Mouse (Mus musculus) midbrain, embryonic 15.5 days (tissue): Measurements from ENCODE around the gene Tmbim4. TPM values are rescaled to one million over a fixed set of nuclear protein-coding genes. Genes with fewer than 3 reads are reported as not detected.
A peak's percentile ranks its signal among the peaks of the same experiment; 100 is the strongest.

Experiments used
- ATAC-seq: fragments of 200-750 bp; cut with Nextera tagmentation; replicated peaks from 2 replicates; pipeline ENCODE4 v1.8.0; 2017; ENCODE audit warnings: moderate TSS enrichment
- H3K27ac ChIP-seq: fragments of 300-500 bp; sonication (generic); 2 replicates; pipeline ENCODE4 v1.5.1; 2015; ENCODE audit warnings: mild to moderate bottlenecking, inconsistent platforms
- H3K27me3 ChIP-seq: fragments of 300-500 bp; sonication (generic); replicated peaks from 2 replicates; pipeline ENCODE4 v1.6.1; 2015; ENCODE audit warnings: inconsistent platforms
- H3K36me3 ChIP-seq: fragments of 300-500 bp; sonication (generic); replicated peaks from 2 replicates; pipeline ENCODE4 v1.6.1; 2015; ENCODE audit warnings: inconsistent platforms
- H3K4me1 ChIP-seq: fragments of 300-500 bp; sonication (generic); 2 replicates; pipeline ENCODE4 v1.6.1; 2015; ENCODE audit warnings: inconsistent platforms
- H3K4me2 ChIP-seq: fragments of 300-500 bp; sonication (generic); 2 replicates; pipeline ENCODE4 v1.6.1; 2015; ENCODE audit warnings: inconsistent platforms, mild to moderate bottlenecking, moderate library complexity
- H3K4me3 ChIP-seq: fragments of 300-500 bp; sonication (generic); 2 replicates; pipeline ENCODE4 v1.5.1; 2015; ENCODE audit warnings: mild to moderate bottlenecking, inconsistent platforms
- H3K9ac ChIP-seq: fragments of 300-500 bp; sonication (generic); 2 replicates; pipeline ENCODE4 v1.6.1; 2015; ENCODE audit warnings: mild to moderate bottlenecking, inconsistent platforms
- H3K9me3 ChIP-seq: fragments of 300-500 bp; sonication (generic); 2 replicates; pipeline ENCODE4 v1.6.1; 2016; ENCODE audit warnings: inconsistent platforms
- WGBS: fragments of 180-500 bp; shearing (Covaris S2); methylation state at CpG from one replicate; pipeline ENCODE4 v1.1.7; 2015; ENCODE audit warnings: mixed read lengths; 5-methylcytosine and 5-hydroxymethylcytosine counted together
- polyA plus RNA-seq: library from polyadenylated mRNA; unstranded; fragments of >200 nt; fragmentation: Nextera tagmentation; extraction: Ambion mirVana; gene quantifications from 2 replicates; pipeline ENCODE4 v1.2.1, GENCODE M21; 2015

Tmbim4 gene
- polyA plus RNA-seq, 1 experiment from 2014 or later = 90.2 TPM

DNA sequence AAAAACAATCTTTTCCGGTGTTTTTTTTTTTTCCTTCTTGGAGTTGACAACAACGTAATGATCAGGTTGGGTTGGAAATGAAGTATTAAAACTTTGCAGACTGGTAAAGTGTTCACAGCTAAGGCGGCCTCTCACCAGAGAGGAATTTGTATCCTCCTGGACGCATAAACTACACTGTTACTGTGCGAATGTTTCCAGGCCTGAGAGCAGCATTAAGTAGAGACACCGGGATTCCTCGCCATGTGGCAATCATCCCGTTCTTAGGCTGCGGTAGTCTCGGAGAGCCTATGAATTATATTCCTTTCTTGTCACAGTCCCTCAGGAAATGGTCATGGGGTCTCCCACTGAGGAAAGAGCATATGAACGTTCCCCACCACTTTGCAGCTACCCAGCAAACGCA is 66.4 kb downstream of the Tmbim4 start:
- Histone ChIP-seq H3K4me3 (no peak overlapping the region), H3K27me3 (no peaks in the 10 kb centered on the region), H3K36me3 (no peaks in the 10 kb centered on the region), H3K4me1 (peaks cover 14% of the 10 kb centered on the region), H3K27ac (no peak overlapping the region), H3K9me3 (no peaks in the 10 kb centered on the region), H3K4me2 (no peak overlapping the region), H3K9ac (no peak overlapping the region)
- WGBS = 83% methylated on average over 12 of the region's 12 CpGs
- no peak for ATAC-seq

DNA sequence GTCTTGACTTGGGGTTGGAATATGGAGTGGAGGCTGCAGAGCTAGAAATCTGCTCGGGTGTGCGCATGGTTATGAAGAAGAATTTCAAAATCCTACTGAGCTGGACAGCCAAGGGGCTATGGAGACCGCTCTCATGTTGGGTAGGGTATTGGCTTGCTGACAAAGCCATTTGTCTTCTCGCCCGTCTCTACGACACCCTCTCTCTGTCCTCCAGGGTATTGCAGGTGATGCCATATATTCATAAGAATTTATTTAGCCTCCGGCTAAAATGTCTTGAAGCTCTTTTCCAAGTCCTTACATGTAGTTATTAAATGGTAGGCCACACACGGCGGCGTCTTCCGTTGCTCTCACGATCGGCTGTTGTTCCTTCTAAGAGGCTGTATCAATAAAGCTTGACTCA is 68.6 kb downstream of the Tmbim4 start:
- no peak overlapping the region for H3K4me3 ChIP-seq
- no peak overlapping the region for H3K4me2 ChIP-seq
- H3K4me1 ChIP-seq = peaks cover 17% of the 10 kb centered on the region
- H3K27ac ChIP-seq = no peak overlapping the region
- H3K9ac ChIP-seq = no peak overlapping the region
- no peaks in the 10 kb centered on the region; the same call in 1 of the 2 replicates for H3K27me3 ChIP-seq
- WGBS = 98% methylated on average over 13 of the region's 13 CpGs
- H3K36me3 ChIP-seq = no peaks in the 10 kb centered on the region
- ATAC-seq = no peak
- no peaks in the 10 kb centered on the region for H3K9me3 ChIP-seq

DNA sequence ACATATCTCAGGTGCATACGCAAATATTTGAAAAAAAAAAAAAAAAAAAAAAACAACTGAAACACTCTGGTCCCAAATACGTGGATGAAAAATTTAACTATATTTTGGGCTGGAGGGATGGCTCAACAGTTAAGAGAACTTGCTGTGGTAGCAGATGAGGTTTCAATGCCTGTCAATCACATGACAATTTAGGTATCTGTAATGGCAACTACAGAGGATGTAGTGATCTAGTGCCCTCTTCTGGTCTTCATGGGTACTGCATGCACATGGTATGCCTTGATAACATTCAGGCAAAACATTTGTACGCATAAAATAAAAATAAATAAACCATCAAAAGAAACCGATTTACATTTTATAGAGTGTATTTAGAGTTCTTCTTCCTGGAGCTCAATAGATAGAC is 69.4 kb downstream of the Tmbim4 start:
- no peaks in the 10 kb centered on the region for H3K9me3 ChIP-seq
- ATAC-seq = no peak
- no peak overlapping the region for H3K27ac ChIP-seq
- H3K36me3 ChIP-seq = no peaks in the 10 kb centered on the region
- no peak overlapping the region for H3K9ac ChIP-seq
- H3K27me3 ChIP-seq = no peaks in the 10 kb centered on the region; the same call in 1 of the 2 replicates
- no peak overlapping the region for H3K4me2 ChIP-seq
- WGBS = 79% methylated on average over 4 of the region's 4 CpGs
- H3K4me1 ChIP-seq = peaks cover 17% of the 10 kb centered on the region
- no peak overlapping the region for H3K4me3 ChIP-seq

DNA sequence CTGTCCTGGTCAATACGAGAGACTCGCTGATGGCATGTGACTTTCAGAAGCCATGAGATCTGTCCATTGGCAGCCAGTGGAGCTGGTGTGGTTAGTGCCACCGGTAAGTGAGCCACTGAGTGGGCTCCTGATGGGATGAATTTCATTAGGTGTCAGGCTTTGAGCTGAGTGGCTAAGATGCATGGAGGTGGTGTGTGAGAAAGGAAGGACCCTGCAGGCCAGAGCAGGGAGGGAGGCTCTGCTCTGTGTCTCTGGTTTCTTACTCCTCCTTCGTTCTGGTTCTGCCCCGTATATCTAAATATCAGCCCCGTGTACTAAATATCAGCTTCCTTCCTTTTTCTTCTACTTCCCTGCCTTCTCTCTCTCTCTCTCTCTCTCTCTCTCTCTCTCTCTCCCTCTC is 69.9 kb downstream of the Tmbim4 start:
- no peaks in the 10 kb centered on the region; the same call in 1 of the 2 replicates for H3K27me3 ChIP-seq
- H3K4me3 ChIP-seq = 0 out of 2 replicates have a peak overlapping the region, but pooled peaks have one; percentile 39
- peak overlapping the region; percentile 34; the same call in 1 of the 2 replicates for H3K27ac ChIP-seq
- ATAC-seq = no peak
- 66% methylated on average over 6 of the region's 6 CpGs for WGBS
- H3K9me3 ChIP-seq = no peaks in the 10 kb centered on the region
- H3K36me3 ChIP-seq = no peaks in the 10 kb centered on the region
- H3K4me2 ChIP-seq = peak overlapping the region; percentile 67
- peaks cover 17% of the 10 kb centered on the region for H3K4me1 ChIP-seq
- H3K9ac ChIP-seq = no peak overlapping the region

DNA sequence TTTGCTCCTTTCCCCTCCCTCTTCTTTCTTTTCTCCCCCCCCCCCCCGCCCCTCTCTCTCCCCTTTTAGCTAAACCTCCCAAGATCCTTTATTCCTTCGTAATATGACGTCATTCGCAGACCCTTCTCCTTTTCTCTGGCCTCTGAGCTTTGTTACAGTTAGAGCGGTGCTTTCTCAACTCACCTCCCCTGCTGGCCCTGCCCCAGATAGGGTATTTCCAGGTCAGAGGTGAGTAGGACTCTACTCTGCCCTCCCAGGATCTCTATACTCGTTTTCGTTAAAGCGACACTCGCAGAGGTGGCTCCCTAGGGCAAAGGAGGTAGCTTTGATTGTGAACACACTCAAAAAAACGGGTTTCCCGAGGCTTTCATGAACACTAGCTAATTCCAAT is 70.5 kb downstream of the Tmbim4 start:
- H3K27ac ChIP-seq = peak overlapping the region; percentile 65
- peak; percentile 60 for ATAC-seq

DNA sequence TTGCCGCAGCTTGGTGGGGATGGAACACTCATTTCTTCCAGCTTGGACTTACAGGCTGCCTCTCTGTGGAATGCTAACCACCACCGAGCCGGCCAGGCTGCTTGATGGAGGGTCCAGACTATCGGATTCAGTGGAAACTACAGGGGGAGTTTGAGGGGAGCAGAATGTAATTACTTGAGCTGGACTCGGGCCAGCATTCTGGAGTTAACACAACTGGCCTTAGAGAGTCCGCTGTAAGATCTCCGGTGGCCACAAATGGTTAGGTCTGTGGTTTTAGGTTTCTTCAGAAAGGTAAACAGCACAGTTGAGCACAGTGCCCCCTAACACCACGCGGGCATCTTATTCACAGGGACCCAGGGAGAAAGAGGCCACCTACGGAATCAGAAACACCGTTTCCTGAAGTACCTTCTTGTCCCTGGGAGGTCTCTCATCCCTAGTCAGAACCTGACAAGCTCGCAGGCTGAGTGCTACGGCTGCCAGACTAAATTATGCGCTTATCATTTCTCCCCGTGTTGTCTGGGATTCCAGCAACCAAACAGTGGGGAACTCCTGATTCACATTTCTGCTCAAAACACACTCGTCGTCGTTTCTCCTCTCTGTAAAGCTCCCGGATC is 71.0 kb downstream of the Tmbim4 start:
- Histone ChIP-seq H3K27ac (peak overlapping the region; percentile 65), H3K9ac (peak overlapping the region; percentile 33; the same call in 1 of the 2 replicates), H3K27me3 (no peaks in the 10 kb centered on the region; the same call in 1 of the 2 replicates), H3K4me2 (peak overlapping the region; percentile 67), H3K9me3 (no peaks in the 10 kb centered on the region), H3K4me1 (peaks cover 17% of the 10 kb centered on the region), H3K36me3 (no peaks in the 10 kb centered on the region), H3K4me3 (peak overlapping the region; percentile 39)
- WGBS = 6% methylated on average over 19 of the region's 19 CpGs
- ATAC-seq = peak; percentile 76

More for the DNA sequence above, 70.5 kb downstream of the Tmbim4 start:
- Histone ChIP-seq H3K9ac (peak overlapping the region; percentile 33; the same call in 1 of the 2 replicates), H3K4me3 (peak overlapping the region; percentile 39), H3K27me3 (no peaks in the 10 kb centered on the region; the same call in 1 of the 2 replicates), H3K4me1 (peaks cover 17% of the 10 kb centered on the region), H3K36me3 (no peaks in the 10 kb centered on the region), H3K4me2 (peak overlapping the region; percentile 67), H3K9me3 (no peaks in the 10 kb centered on the region)
- WGBS = 8% methylated on average over 11 of the region's 11 CpGs

DNA sequence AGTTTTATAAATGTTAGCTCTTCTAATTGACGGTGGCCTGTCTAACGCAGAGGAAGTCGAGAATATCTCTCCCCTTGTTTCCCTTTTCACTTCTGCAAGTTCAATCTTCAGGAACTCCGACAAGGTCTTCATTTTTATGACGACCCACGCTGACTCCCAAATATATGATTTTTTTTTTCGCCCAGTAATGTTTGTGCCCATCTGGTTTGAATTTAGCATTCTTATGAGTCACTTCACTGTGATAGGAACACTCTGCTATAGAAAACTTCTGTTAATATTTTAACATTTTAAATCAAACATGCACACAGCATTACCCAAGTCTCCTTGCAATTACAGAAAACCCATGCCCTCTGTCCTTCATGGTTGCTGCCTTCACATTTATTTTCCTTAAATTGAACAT is 71.9 kb downstream of the Tmbim4 start:
- Histone ChIP-seq H3K27me3 (no peaks in the 10 kb centered on the region; the same call in 1 of the 2 replicates), H3K9ac (no peak overlapping the region), H3K36me3 (no peaks in the 10 kb centered on the region), H3K4me2 (no peak overlapping the region), H3K4me1 (peaks cover 17% of the 10 kb centered on the region), H3K27ac (no peak overlapping the region), H3K4me3 (no peak overlapping the region), H3K9me3 (no peaks in the 10 kb centered on the region)
- ATAC-seq = no peak
- 83% methylated on average over 7 of the region's 7 CpGs for whole genome bisulfite sequencing

Other genes with a start within 250 kb of the Tmbim4 start
- 2.1 and 2.2 TPM in 2 replicates for gene Helb, start 88.6 kb upstream of the Tmbim4 start, polyA plus RNA-seq
- gene Irak3, start 540 bp downstream of the Tmbim4 start, polyA plus RNA-seq = 0.18 and 0.19 TPM in 2 replicates
- 34.7 and 39.6 TPM in 2 replicates for gene Llph, start 25.5 kb downstream of the Tmbim4 start, polyA plus RNA-seq